In the genomic region with DNA sequence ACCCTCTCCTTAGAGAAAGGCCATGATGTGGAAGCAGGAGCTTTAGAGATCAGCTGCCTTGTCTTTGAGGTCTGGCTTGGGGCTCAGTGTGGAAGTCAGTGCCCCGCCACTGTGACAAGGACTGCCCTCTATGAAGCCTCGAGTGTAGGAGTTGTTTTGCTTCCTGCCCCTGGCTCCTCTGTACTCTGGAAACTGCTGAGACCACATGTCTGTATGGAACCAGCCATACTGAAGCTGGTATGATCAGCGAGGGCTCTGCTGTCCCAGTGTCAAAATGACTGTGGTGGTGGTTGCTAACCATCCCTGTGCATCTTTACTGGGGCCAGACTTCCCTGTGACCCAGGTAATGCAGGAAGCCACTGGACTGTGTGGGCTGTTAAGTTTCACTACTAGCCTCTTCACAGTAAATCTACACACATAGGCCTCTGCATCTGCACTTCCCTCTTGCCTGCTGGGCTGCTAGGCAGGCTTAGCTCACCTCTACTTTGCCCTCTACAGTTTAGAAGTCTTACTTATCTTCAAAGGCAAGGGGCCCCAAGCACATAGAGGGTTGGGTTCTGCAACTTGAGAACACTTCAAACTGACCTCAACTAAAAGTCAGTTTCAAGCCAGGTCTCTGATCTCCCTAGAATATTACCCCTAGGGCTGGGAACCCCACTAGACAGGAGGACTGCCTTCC, we compare ENCODE assay signal across 12 mouse cellular contexts. TPM values are rescaled to one million over a fixed set of nuclear protein-coding genes. Genes with fewer than 3 reads are reported as not detected.
DNase-seq lines count a peak whose midpoint lies in the region; ATAC-seq and TF ChIP-seq lines count a peak whose summit lies in the region.
"Had no signal": no experiment of that assay in that cellular context is flagged by ENCODE, and none has a peak within 500 bp of the region (broad histone marks: within the 10 kb centered on the region; RNA-seq: fewer than 3 reads in every experiment).

No protein-coding gene starts in this region.

- DNase-seq in gastrocnemius, adult 2 months = no peak
- DNase-seq in gastrocnemius, postnatal 14 days = no peak
- peak in 1 of 2 experiments; percentile 44 for DNase-seq in spleen, adult 2 months (ENCODE audit: low read depth in 1 of 2, low spot score in 2 of 2)
- DNase-seq in spleen, postnatal 10 days (ENCODE audit: low spot score in 2 of 2) = no peak
- DNase-seq in thymus, postnatal 4 days = peak; percentile 65
- no peak for DNase-seq in left cerebral cortex, postnatal 36 days (ENCODE audit: low spot score in 2 of 2)
- DNase-seq in urinary bladder, adult 2 months (ENCODE audit: low spot score) = no peak
- DNase-seq: cerebellum, adult 11-12 months had no signal

- intact Hi-C loops in gastrocnemius, adult 2 months (cut with DNase I) = no loop called here
- intact Hi-C loops in gastrocnemius, postnatal 14 days (cut with DNase I; ENCODE audit: low total_unique reads) = no loop called here
- intact Hi-C loops in left cerebral cortex, postnatal 36 days (cut with DNase I) = no loop called here

- ATAC-seq in liver, embryonic 15.5 days (ENCODE audit: insufficient read depth) = peak; percentile 51; the same call in 1 of the 2 replicates
- ATAC-seq: hindbrain, postnatal 0 days had no signal

- H3K9ac ChIP-seq in liver, embryonic 15.5 days = no peak overlapping the region
- H3K9ac ChIP-seq: limb, embryonic 15.5 days; neural tube, embryonic 15.5 days had no signal

- peak overlapping the region; percentile 5; the same call in 1 of the 2 replicates for H3K4me2 ChIP-seq in liver, embryonic 15.5 days
- H3K4me2 ChIP-seq: limb, embryonic 15.5 days; neural tube, embryonic 15.5 days had no signal

- no peaks in the 10 kb centered on the region for H3K36me3 ChIP-seq in spleen, adult 2 months (ENCODE audit: control insufficient read depth, insufficient read depth, low read length)
- H3K36me3 ChIP-seq in liver, embryonic 15.5 days (replicated peaks) = no peaks in the 10 kb centered on the region
- H3K36me3 ChIP-seq: limb, embryonic 15.5 days; neural tube, embryonic 15.5 days had no signal

- H3K4me1 ChIP-seq in spleen, adult 2 months (ENCODE audit: control insufficient read depth, insufficient read depth, insufficient read length) = peaks cover 28% of the 10 kb centered on the region; the same call in 1 of the 2 replicates
- peaks cover 59% of the 10 kb centered on the region for H3K4me1 ChIP-seq in liver, embryonic 15.5 days (replicated peaks)

- H3K27me3 ChIP-seq in spleen, adult 2 months (ENCODE audit: control insufficient read depth, insufficient read depth, low read length) = no peaks in the 10 kb centered on the region
- no peaks in the 10 kb centered on the region for H3K27me3 ChIP-seq in liver, embryonic 15.5 days
- H3K27me3 ChIP-seq: limb, embryonic 15.5 days; neural tube, embryonic 15.5 days had no signal

- H3K4me3 ChIP-seq in gastrocnemius, adult 2 months = no peak overlapping the region
- H3K4me3 ChIP-seq in spleen, adult 2 months (ENCODE audit: extremely low read depth, insufficient read depth, insufficient read length) = no peak overlapping the region
- H3K4me3 ChIP-seq in liver, embryonic 15.5 days (replicated peaks) = no peak overlapping the region
- H3K4me3 ChIP-seq: limb, embryonic 15.5 days; neural tube, embryonic 15.5 days had no signal

- peak overlapping the region; percentile 31; the same call in 1 of the 2 replicates for H3K27ac ChIP-seq in gastrocnemius, adult 2 months
- H3K27ac ChIP-seq in spleen, adult 2 months (ENCODE audit: insufficient read depth, low read length) = peak overlapping the region; percentile 69
- peak overlapping the region; percentile 45 for H3K27ac ChIP-seq in liver, embryonic 15.5 days (replicated peaks)
- H3K27ac ChIP-seq: hindbrain, postnatal 0 days; limb, embryonic 15.5 days; neural tube, embryonic 15.5 days had no signal

- no peak for TF ChIP-seq POLR2A in spleen, adult 2 months (IDR thresholded peaks at IDR 0.05; ENCODE audit: low read depth, low read length)

- no peaks in the 10 kb centered on the region for H3K9me3 ChIP-seq in liver, embryonic 15.5 days (replicated peaks)
- H3K9me3 ChIP-seq: limb, embryonic 15.5 days; neural tube, embryonic 15.5 days had no signal

- TF ChIP-seq CTCF in gastrocnemius, adult 2 months (IDR thresholded peaks at IDR 0.05) = no peak
- TF ChIP-seq CTCF in spleen, adult 2 months (IDR thresholded peaks at IDR 0.05; ENCODE audit: extremely low read depth, insufficient read depth, insufficient read length, insufficient replicate concordance) = no peak

- WGBS in spleen, adult 2 months = 25% methylated on average over 3 of the region's 3 CpGs
- WGBS in liver, embryonic 15.5 days (ENCODE audit: insufficient replicate concordance) = 24% methylated on average over 3 of the region's 3 CpGs

RNA-seq across cellular contexts. Expression of a gene that starts 33.9 kb away (rescaled TPM):
- 10 to 100 TPM in 1 of 2 experiments, 1 to 10 TPM in 1; 4.8 to 10.3 TPM for total RNA-seq in gastrocnemius, adult 2 months (2021)
- total RNA-seq in gastrocnemius, postnatal 14 days (2021) = 10 to 100 TPM; 11.6 to 17.7 TPM
- polyA plus RNA-seq in spleen, adult 2 months (2012; rRNA removed) = 76.2 and 81.8 TPM in 2 replicates
- 20.3 and 22.2 TPM in 2 replicates for polyA plus RNA-seq in liver, embryonic 15.5 days (2015; fragmentation: Nextera tagmentation; extraction: Ambion mirVana)
- total RNA-seq in left cerebral cortex, postnatal 36 days (2021) = 10 to 100 TPM; 82.6 to 94.5 TPM
- polyA plus RNA-seq in urinary bladder, adult 2 months (2012; rRNA removed) = 52.8 and 56.0 TPM in 2 replicates

Comparison
In these comparisons a context has a peak if more than half of its experiments do, and no peak if none do; other contexts are left out.
1. RNA of a gene that starts 33.9 kb away (total RNA-seq): 82.6 to 94.5 TPM in left cerebral cortex, postnatal 36 days; 11.6 to 17.7 TPM in gastrocnemius, postnatal 14 days and 4.8 to 10.3 TPM in gastrocnemius, adult 2 months; every median in the first group is over 4 times any median in the second.
2. Peak in every context shown above with its lines, with median percentiles within 50 percentile points of each other: H3K27ac ChIP-seq.